Mouse (Mus musculus): ENCODE data around the gene Tmem198. TPM values are rescaled to one million over a fixed set of nuclear protein-coding genes. Genes with fewer than 3 reads are reported as not detected.

Gene Tmem198
- polyA plus RNA-seq, 1 experiment: 4.1 TPM

DNA sequence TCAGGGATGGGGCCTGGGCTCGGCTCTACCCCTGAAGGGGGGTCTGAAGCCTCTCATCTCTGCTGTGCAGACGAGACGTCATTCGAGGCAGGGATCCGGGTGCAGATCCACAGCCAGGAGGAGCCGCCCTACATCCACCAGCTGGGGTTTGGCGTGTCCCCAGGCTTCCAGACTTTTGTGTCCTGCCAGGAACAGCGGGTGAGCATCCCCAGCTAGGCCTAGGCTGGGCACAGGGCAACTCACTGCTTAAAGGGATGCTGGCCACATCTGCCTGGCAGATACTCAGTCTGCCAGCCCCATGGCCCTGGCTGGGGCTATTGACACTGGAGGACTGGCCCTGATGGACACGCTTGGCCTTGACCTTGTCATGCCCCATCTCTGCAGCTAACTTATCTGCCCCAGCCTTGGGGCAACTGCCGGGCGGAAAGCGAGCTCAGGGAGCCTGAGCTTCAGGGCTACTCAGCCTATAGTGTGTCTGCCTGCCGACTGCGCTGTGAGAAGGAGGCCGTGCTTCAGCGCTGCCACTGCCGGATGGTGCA lies 10.0 kb upstream of the Tmem198 start:
- TF ChIP-seq GATA1 (IDR thresholded peaks at IDR 0.05; ENCODE audit: low read length): no peak

GRCm38 (mm10) chr1:75476441-75476840 lies 2.9 kb upstream of the Tmem198 start:
- no peak for TF ChIP-seq GATA1 (IDR thresholded peaks at IDR 0.05; ENCODE audit: low read length)

GRCm38 (mm10) chr1:75477264-75477965 lies 1.9 kb upstream of the Tmem198 start:
- no peak for TF ChIP-seq GATA1 (IDR thresholded peaks at IDR 0.05; ENCODE audit: low read length)

- no peak for TF ChIP-seq GATA1 (IDR thresholded peaks at IDR 0.05; ENCODE audit: low read length)
These were observed 1.4 kb upstream of the Tmem198 start for GRCm38 (mm10) chr1:75477966-75478290.

DNA sequence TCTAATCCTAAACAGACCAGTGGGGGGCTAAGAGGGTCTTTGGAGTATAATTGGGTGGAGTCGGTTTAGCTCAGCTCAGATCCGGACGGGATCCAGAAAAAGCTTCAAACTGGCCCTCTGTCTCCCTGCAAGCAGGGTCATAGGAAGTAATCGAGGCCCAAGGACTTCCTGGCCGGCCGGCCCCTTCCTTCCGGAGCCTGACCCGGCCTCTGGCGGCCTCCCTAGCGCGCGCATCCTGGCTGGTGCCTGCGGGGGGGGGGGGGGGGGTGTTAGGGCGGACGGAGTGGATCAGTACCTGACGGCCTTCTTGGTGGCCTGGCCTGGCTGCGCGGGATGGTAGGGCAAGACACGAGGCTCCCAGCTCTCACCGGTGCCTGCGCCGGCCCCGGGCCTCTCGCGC lies 835 bp upstream of the Tmem198 start:
- no peak for TF ChIP-seq GATA1 (IDR thresholded peaks at IDR 0.05; ENCODE audit: low read length)

DNA sequence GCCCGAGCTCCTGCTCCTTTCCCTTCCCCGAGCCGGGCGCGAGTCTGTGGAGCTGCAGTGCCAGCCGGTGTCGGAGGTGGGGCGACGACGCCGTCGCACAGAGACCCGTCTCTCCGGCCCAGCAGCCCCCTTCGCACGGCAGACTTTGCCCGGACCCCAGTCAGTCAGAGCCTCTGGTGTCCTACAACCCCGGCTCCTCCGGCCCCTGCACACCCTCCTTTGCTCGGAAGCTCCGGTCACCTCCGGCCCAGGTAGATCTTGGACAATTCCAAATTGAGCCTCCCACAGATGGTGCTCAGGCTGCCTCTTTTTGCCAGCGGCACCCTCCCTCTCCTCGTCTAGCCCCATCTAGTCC lies 280 bp downstream of the Tmem198 start:
- no peak for TF ChIP-seq GATA1 (IDR thresholded peaks at IDR 0.05; ENCODE audit: low read length)

GRCm38 (mm10) chr1:75480036-75480435 lies 704 bp downstream of the Tmem198 start:
- no peak for TF ChIP-seq GATA1 (IDR thresholded peaks at IDR 0.05; ENCODE audit: low read length)

DNA sequence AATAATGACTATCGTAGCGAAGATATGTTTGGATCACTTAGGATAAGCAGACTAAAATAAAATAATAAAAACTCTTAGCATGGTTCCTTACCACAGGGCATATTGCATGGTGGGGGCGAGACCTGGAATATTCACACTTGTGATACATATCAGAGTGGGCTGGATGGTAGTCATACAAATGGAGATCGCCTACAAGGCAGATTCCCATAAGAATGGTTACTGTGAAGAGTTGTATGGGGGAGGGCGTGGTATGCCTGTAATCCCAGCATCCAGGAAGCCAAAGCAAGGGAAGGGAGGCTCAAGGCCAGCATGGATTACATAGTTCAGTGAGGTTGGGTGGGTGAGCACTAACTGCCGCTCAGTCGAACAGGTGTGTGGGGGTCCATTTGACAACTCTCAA lies 1.4 kb downstream of the Tmem198 start:
- no peak for TF ChIP-seq GATA1 (IDR thresholded peaks at IDR 0.05; ENCODE audit: low read length)

DNA sequence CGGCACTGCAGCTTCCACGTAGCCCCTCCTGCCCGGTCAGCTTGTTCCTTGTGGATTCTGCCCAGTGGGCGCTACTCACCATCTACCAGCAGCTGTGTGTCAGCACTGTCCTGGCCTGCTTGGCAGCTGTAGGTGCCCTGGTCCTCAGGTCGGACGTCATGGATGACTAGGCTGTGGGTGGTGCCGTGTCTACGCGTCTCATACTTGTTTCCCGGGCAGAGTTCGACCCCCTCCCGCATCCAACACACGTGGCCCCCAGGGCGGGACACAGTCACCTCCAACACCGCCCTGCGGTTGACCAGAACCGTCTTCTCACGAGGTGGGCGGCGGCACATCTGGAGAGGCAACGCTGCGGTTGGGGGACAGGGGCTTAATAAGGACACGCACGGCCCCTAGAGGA lies 7.2 kb downstream of the Tmem198 start:
- no peak for TF ChIP-seq GATA1 (IDR thresholded peaks at IDR 0.05; ENCODE audit: low read length)

- TF ChIP-seq GATA1 (IDR thresholded peaks at IDR 0.05; ENCODE audit: low read length): no peak
These were observed 7.7 kb downstream of the Tmem198 start for GRCm38 (mm10) chr1:75487040-75487404.

DNA sequence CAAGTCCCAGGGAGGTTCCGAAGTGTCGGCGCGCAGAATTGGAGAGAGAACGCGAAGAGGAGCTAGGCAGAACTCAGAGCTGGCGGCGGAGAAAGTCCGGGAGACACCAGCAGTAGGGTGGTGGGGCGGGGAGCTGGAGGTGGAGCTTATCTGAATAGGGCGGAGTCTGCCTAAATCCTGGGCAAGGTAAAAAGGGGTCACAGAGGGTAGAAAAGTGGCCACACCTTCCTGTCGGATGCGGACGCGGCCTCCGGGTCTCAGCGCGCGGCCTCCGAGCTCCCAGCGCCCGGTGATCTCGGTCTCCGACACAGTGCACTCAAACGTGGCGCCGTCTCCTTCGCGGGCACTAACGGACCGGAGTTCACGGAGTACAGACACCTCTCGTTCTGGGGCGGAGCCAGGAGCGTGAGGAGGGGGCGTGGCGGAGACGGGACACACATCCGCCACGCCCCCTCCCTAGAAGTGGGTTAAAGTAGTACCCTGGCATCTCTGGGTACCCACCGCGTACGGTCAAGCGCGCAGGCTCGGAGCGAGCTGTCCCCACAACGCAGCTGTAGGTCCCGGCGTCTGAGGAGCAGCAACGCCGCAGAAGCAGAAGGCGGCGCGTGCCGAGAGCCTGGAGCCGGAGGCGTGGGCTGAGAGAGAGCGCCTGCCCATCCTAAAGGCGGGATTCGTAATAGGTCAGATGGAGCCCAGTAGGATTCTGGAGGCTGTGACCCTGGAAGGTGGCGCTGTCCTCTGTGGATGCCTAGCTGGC lies 8.3 kb downstream of the Tmem198 start:
- TF ChIP-seq GATA1 (IDR thresholded peaks at IDR 0.05; ENCODE audit: low read length): no peak

- TF ChIP-seq GATA1 (IDR thresholded peaks at IDR 0.05; ENCODE audit: low read length): no peak
These were observed 11.6 kb downstream of the Tmem198 start for GRCm38 (mm10) chr1:75490785-75491551.

DNA sequence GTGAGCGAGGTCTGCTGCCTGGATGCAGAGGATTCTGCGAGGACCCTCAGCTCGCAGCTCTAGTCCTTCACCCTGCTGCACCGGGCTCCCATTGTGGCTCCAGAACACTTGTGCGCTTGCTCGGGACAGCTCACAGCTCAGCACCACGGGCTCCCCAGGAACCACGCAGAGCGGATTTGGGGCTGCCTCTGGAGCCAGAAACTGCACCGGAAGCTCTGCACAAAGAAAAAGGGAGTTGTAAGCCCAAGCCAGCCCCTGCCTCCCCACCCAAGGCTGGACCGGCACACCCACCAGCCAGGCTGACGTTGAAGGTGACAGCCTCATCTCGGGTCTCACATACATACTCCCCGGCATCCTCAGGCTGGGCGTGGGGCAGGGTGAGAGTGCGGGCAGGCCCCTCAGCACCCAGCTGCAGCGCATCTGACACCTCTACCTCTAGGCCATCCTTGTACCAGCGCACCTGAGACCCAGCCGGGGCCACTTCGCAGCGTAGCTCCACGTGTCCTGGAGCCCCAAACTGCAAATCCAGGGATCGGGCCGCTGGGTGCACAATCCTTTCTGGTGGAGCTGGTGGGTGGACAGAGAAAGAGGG lies 13.3 kb downstream of the Tmem198 start:
- no peak for TF ChIP-seq GATA1 (IDR thresholded peaks at IDR 0.05; ENCODE audit: low read length)

DNA sequence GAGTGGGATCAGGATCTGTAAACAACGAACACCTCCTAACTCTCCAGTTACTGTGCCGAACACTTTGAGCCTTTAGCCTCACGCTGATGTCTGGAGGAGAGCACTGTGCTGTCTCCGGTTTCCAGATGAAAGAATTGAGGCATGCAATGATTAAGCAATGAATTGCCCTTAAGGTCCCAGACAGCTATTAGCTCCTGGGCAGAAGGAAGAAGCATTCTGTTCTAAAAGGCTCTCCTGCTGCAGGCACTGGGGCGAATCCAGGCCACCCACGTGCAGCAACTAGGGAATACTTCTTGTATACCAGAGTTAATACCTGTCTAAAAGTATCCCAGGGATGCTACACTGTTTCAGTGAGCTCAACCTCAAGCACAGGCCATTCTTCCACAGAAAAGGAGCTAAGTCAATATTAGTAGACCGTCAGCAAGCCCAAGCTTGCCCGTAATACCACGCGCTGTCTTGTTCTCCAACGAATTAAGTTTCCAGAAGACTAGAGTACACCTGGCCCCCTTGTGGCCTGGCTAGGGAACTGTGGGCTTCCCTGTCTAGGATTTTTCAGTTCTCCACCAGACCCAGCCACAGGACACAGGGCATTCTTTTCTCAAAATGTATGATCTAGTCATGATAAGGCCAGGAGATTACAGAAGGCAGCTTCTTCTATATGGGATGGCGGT lies 15.7 kb downstream of the Tmem198 start:
- no peak for TF ChIP-seq GATA1 (IDR thresholded peaks at IDR 0.05; ENCODE audit: low read length)

GRCm38 (mm10) chr1:75498897-75499296 lies 19.6 kb downstream of the Tmem198 start:
- TF ChIP-seq GATA1 (IDR thresholded peaks at IDR 0.05; ENCODE audit: low read length): no peak
